Mouse (Mus musculus) limb, embryonic 10.5 days (tissue): Measurements from ENCODE around the gene Mefv. TPM values are rescaled to one million over a fixed set of nuclear protein-coding genes. Genes with fewer than 3 reads are reported as not detected.
"Not testable (repeated sequence)": the region's sequence is repeated elsewhere in the genome, so short reads cannot be mapped to it uniquely, and the experiment has no call there.

ENCODE experiments used
- DNase-seq: peaks from one replicate; pipeline ENCODE4 v3.0.0-alpha.2; 2017; ENCODE audit warnings: low spot score
- H3K27ac ChIP-seq: fragments of 300-500 bp; sonication (generic); 2 replicates; pipeline ENCODE4 v1.5.1; 2016; ENCODE audit warnings: mild to moderate bottlenecking
- H3K27me3 ChIP-seq: fragments of 300-500 bp; sonication (generic); 2 replicates; pipeline ENCODE4 v1.6.1; 2016; ENCODE audit warnings: low read depth, mild to moderate bottlenecking; ENCODE audit not compliant: poor library complexity, severe bottlenecking
- H3K36me3 ChIP-seq: fragments of 300-500 bp; sonication (generic); 2 replicates; pipeline ENCODE4 v1.6.1; 2016; ENCODE audit warnings: mild to moderate bottlenecking, moderate library complexity
- H3K4me1 ChIP-seq: fragments of 300-500 bp; sonication (generic); 2 replicates; pipeline ENCODE4 v1.6.1; 2016
- H3K4me3 ChIP-seq: fragments of 300-500 bp; sonication (generic); 2 replicates; pipeline ENCODE4 v1.5.1; 2016; ENCODE audit warnings: mild to moderate bottlenecking, moderate library complexity
- H3K9me3 ChIP-seq: fragments of 300-500 bp; sonication (generic); replicated peaks from 2 replicates; pipeline ENCODE4 v1.6.1; 2016; ENCODE audit warnings: mild to moderate bottlenecking
- WGBS: fragments of 180-500 bp; shearing (Covaris S2); methylation state at CpG from one replicate; pipeline ENCODE4 v1.1.7; 2016; 5-methylcytosine and 5-hydroxymethylcytosine counted together
- polyA plus RNA-seq: library from polyadenylated mRNA; unstranded; fragments of >200 nt; fragmentation: Nextera tagmentation; extraction: Ambion mirVana; gene quantifications from 2 replicates; pipeline ENCODE4 v1.2.1, GENCODE M21; 2016

Gene Mefv
- polyA plus RNA-seq, 1 experiment from 2014 or later, result not detected

DNA sequence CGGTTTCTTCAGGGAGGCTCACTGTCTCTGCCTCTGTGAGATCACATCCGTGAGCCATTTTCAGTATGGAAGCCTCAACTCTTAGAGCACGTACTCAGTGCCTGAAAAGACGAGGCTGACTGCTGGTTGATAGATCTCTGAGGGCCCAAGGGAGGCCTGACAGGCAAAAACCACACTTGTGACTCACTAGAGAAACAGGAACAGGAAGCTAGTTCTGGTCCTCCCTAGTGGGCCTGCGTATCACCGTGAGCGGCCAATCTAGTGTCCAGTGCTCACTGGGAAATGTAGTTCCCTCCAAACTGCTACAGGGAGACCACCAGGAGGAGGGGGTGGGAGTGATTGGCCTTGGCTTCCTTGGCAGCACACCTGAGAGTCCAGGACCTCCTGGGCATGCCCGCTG, 18.6 kb downstream of the Mefv start:
- Histone ChIP-seq H3K9me3 (no peaks in the 10 kb centered on the region), H3K36me3 (no peaks in the 10 kb centered on the region), H3K27ac (no peak overlapping the region), H3K4me1 (no peaks in the 10 kb centered on the region), H3K27me3 (no peaks in the 10 kb centered on the region), H3K4me3 (no peak overlapping the region)
- 87% methylated on average over 8 of the region's 8 CpGs for WGBS
- no peak for DNase-seq

DNA sequence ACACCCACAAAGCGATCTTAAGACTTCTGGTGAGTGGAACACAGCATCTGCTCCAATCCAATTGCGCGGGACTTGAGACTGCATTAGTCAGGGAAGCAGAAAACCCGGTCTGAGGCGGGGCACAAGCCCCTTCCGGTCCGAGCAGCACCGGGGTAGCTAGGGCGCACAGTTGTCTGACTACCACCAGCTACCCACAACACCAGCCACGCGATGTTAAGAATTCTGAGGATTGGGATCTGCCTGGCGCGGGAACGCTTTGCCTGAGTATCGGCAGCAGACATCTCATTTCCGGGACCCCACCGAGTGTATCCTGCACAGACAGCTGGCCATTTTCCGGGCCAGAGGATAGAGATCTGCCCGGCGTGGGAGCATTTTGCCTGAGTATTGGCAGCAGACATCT, 28.3 kb downstream of the Mefv start:
- not testable (repeated sequence) for H3K27me3 ChIP-seq, H3K27ac ChIP-seq, H3K4me1 ChIP-seq, H3K36me3 ChIP-seq, H3K9me3 ChIP-seq, H3K4me3 ChIP-seq, DNase-seq
- WGBS, result 51% methylated on average over 20 of the region's 20 CpGs

Other genes starting within 250 kb of the Mefv start
- not detected in 2 replicates for gene Olfr161, start 127.1 kb downstream of the Mefv start, polyA plus RNA-seq
- 42.8 and 51.1 TPM in 2 replicates for gene Zfp263, start 26.0 kb upstream of the Mefv start, polyA plus RNA-seq
- gene Olfr15, start 112.8 kb upstream of the Mefv start, polyA plus RNA-seq, result not detected in 2 replicates
- 0.72 and 0.88 TPM in 2 replicates for gene Zfp174, start 129.2 kb upstream of the Mefv start, polyA plus RNA-seq
- gene Naa60, start 154.3 kb upstream of the Mefv start, polyA plus RNA-seq, result 55.8 and 58.0 TPM in 2 replicates
- gene Zfp597, start 166.5 kb upstream of the Mefv start, polyA plus RNA-seq, result 4.1 and 6.5 TPM in 2 replicates
- 1.6 and 2.3 TPM in 2 replicates for gene Gm20695, start 166.6 kb upstream of the Mefv start, polyA plus RNA-seq
- gene 1700037C18Rik, start 190.6 kb upstream of the Mefv start, polyA plus RNA-seq, result 7.7 and 8.8 TPM in 2 replicates
- 20.1 and 20.4 TPM in 2 replicates for gene Cluap1, start 190.7 kb upstream of the Mefv start, polyA plus RNA-seq